Mouse (Mus musculus) heart, embryonic 12.5 days (tissue): ENCODE data around the gene Gtf2i. TPM values are rescaled to one million over a fixed set of nuclear protein-coding genes. Genes with fewer than 3 reads are reported as not detected.

Source experiments
- ATAC-seq: fragments of 200-750 bp; cut with Nextera tagmentation; 2 replicates; pipeline ENCODE4 v1.8.0; 2017; ENCODE audit warnings: moderate TSS enrichment, moderate library complexity; ENCODE audit not compliant: insufficient number of reproducible peaks, low FRiP score
- H3K27ac ChIP-seq: fragments of 300-500 bp; sonication (generic); 2 replicates; pipeline ENCODE4 v1.5.1; 2016; ENCODE audit warnings: mild to moderate bottlenecking, moderate library complexity; ENCODE audit not compliant: poor library complexity, severe bottlenecking
- H3K27me3 ChIP-seq: fragments of 300-500 bp; sonication (generic); replicated peaks from 2 replicates; pipeline ENCODE4 v1.6.1; 2016; ENCODE audit warnings: mild to moderate bottlenecking, moderate library complexity
- H3K36me3 ChIP-seq: fragments of 300-500 bp; sonication (generic); 2 replicates; pipeline ENCODE4 v1.6.1; 2016; ENCODE audit warnings: mild to moderate bottlenecking, moderate library complexity
- H3K4me1 ChIP-seq: fragments of 300-500 bp; sonication (generic); replicated peaks from 2 replicates; pipeline ENCODE4 v1.6.1; 2016; ENCODE audit warnings: mild to moderate bottlenecking
- H3K4me2 ChIP-seq: fragments of 300-500 bp; sonication (generic); 2 replicates; pipeline ENCODE4 v1.6.1; 2016; ENCODE audit warnings: mild to moderate bottlenecking, moderate library complexity
- H3K4me3 ChIP-seq: fragments of 300-500 bp; sonication (generic); 2 replicates; pipeline ENCODE4 v1.5.1; 2016; ENCODE audit warnings: mild to moderate bottlenecking
- H3K9ac ChIP-seq: fragments of 300-500 bp; sonication (generic); 2 replicates; pipeline ENCODE4 v1.6.1; 2016; ENCODE audit warnings: mild to moderate bottlenecking, moderate library complexity
- H3K9me3 ChIP-seq: fragments of 300-500 bp; sonication (generic); replicated peaks from 2 replicates; pipeline ENCODE4 v1.6.1; 2016; ENCODE audit warnings: mild to moderate bottlenecking, moderate library complexity
- WGBS: fragments of 180-500 bp; shearing (Covaris S2); methylation state at CpG from one replicate; pipeline ENCODE4 v1.1.7; 2016; 5-methylcytosine and 5-hydroxymethylcytosine counted together
- polyA plus RNA-seq: library from polyadenylated mRNA; unstranded; fragments of >200 nt; fragmentation: Nextera tagmentation; extraction: Ambion mirVana; gene quantifications from 2 replicates; pipeline ENCODE4 v1.2.1, GENCODE M21; 2016

Gtf2i gene
- polyA plus RNA-seq, 1 experiment from 2014 or later: 157 TPM

GRCm38 (mm10) chr5:134258395-134258794 lies 56.2 kb downstream of the Gtf2i start:
- 66% methylated on average over 4 of the region's 4 CpGs for WGBS
- Histone ChIP-seq H3K9me3 (no peaks in the 10 kb centered on the region), H3K27me3 (no peaks in the 10 kb centered on the region), H3K36me3 (peaks cover 97% of the 10 kb centered on the region), H3K9ac (no peak overlapping the region), H3K27ac (no peak overlapping the region), H3K4me3 (no peak overlapping the region), H3K4me1 (no peaks in the 10 kb centered on the region), H3K4me2 (no peak overlapping the region)
- ATAC-seq: no peak

GRCm38 (mm10) chr5:134257349-134258031 lies 57.1 kb downstream of the Gtf2i start:
- 80% methylated on average over 13 of the region's 13 CpGs for WGBS
- no peaks in the 10 kb centered on the region for H3K9me3 ChIP-seq
- no peaks in the 10 kb centered on the region for H3K4me1 ChIP-seq
- no peak overlapping the region for H3K27ac ChIP-seq
- H3K4me3 ChIP-seq: no peak overlapping the region
- H3K9ac ChIP-seq: no peak overlapping the region
- no peak for ATAC-seq
- no peak overlapping the region for H3K4me2 ChIP-seq
- no peaks in the 10 kb centered on the region for H3K27me3 ChIP-seq
- peaks cover 97% of the 10 kb centered on the region for H3K36me3 ChIP-seq

GRCm38 (mm10) chr5:134255294-134255693 lies 59.3 kb downstream of the Gtf2i start:
- Histone ChIP-seq H3K9me3 (no peaks in the 10 kb centered on the region), H3K4me1 (no peaks in the 10 kb centered on the region), H3K4me2 (no peak overlapping the region), H3K9ac (no peak overlapping the region), H3K4me3 (no peak overlapping the region), H3K27me3 (no peaks in the 10 kb centered on the region), H3K27ac (no peak overlapping the region), H3K36me3 (peaks cover 96% of the 10 kb centered on the region)
- WGBS: 86% methylated on average over 10 of the region's 10 CpGs
- ATAC-seq: no peak

- H3K36me3 ChIP-seq: peaks cover 95% of the 10 kb centered on the region
- H3K9ac ChIP-seq: no peak overlapping the region
- H3K4me2 ChIP-seq: no peak overlapping the region
- H3K9me3 ChIP-seq: no peaks in the 10 kb centered on the region
- 78% methylated on average over 3 of the region's 3 CpGs for WGBS
- H3K4me1 ChIP-seq: no peaks in the 10 kb centered on the region
- no peak for ATAC-seq
- H3K27ac ChIP-seq: no peak overlapping the region
- no peak overlapping the region for H3K4me3 ChIP-seq
- no peaks in the 10 kb centered on the region for H3K27me3 ChIP-seq
Measured at GRCm38 (mm10) chr5:134253806-134254205, 60.8 kb downstream of the Gtf2i start.

GRCm38 (mm10) chr5:134251083-134251482 lies 63.5 kb downstream of the Gtf2i start:
- Histone ChIP-seq H3K27me3 (no peaks in the 10 kb centered on the region), H3K36me3 (peaks cover 98% of the 10 kb centered on the region), H3K9me3 (no peaks in the 10 kb centered on the region), H3K27ac (no peak overlapping the region), H3K9ac (no peak overlapping the region), H3K4me2 (no peak overlapping the region), H3K4me1 (no peaks in the 10 kb centered on the region), H3K4me3 (no peak overlapping the region)
- ATAC-seq: no peak
- WGBS: 94% methylated on average over 4 of the region's 4 CpGs

GRCm38 (mm10) chr5:134250601-134251000 lies 64.0 kb downstream of the Gtf2i start:
- WGBS: 89% methylated on average over 3 of the region's 3 CpGs
- ATAC-seq: no peak
- no peak overlapping the region for H3K4me3 ChIP-seq

GRCm38 (mm10) chr5:134249245-134249649 lies 65.3 kb downstream of the Gtf2i start:
- Histone ChIP-seq H3K9ac (no peak overlapping the region), H3K36me3 (peaks cover 98% of the 10 kb centered on the region), H3K9me3 (no peaks in the 10 kb centered on the region), H3K4me3 (no peak overlapping the region), H3K27me3 (no peaks in the 10 kb centered on the region), H3K4me1 (no peaks in the 10 kb centered on the region), H3K4me2 (no peak overlapping the region), H3K27ac (no peak overlapping the region)
- WGBS: 81% methylated on average over 8 of the region's 8 CpGs
- no peak for ATAC-seq

More at GRCm38 (mm10) chr5:134250601-134251000, 64.0 kb downstream of the Gtf2i start:
- Histone ChIP-seq H3K27ac (no peak overlapping the region), H3K9me3 (no peaks in the 10 kb centered on the region), H3K4me2 (no peak overlapping the region), H3K4me1 (no peaks in the 10 kb centered on the region), H3K27me3 (no peaks in the 10 kb centered on the region), H3K36me3 (peaks cover 98% of the 10 kb centered on the region), H3K9ac (no peak overlapping the region)

GRCm38 (mm10) chr5:134248608-134249244 lies 65.8 kb downstream of the Gtf2i start:
- H3K9ac ChIP-seq: no peak overlapping the region
- peaks cover 98% of the 10 kb centered on the region for H3K36me3 ChIP-seq
- no peak overlapping the region for H3K4me2 ChIP-seq
- ATAC-seq: no peak
- H3K27ac ChIP-seq: no peak overlapping the region
- WGBS: 85% methylated on average over 14 of the region's 14 CpGs
- no peaks in the 10 kb centered on the region for H3K9me3 ChIP-seq
- H3K27me3 ChIP-seq: no peaks in the 10 kb centered on the region
- no peak overlapping the region for H3K4me3 ChIP-seq
- H3K4me1 ChIP-seq: no peaks in the 10 kb centered on the region

- H3K4me1 ChIP-seq: no peaks in the 10 kb centered on the region
- ATAC-seq: no peak
Measured at GRCm38 (mm10) chr5:134246146-134246545, 68.4 kb downstream of the Gtf2i start.

GRCm38 (mm10) chr5:134244890-134245289 lies 69.7 kb downstream of the Gtf2i start:
- Histone ChIP-seq H3K27ac (no peak overlapping the region), H3K9me3 (no peaks in the 10 kb centered on the region), H3K4me2 (no peak overlapping the region), H3K27me3 (no peaks in the 10 kb centered on the region), H3K9ac (no peak overlapping the region), H3K4me1 (no peaks in the 10 kb centered on the region), H3K36me3 (peaks cover 100% of the 10 kb centered on the region), H3K4me3 (no peak overlapping the region)
- no peak for ATAC-seq
- WGBS: 90% methylated on average over 5 of the region's 5 CpGs

More at GRCm38 (mm10) chr5:134246146-134246545, 68.4 kb downstream of the Gtf2i start:
- H3K4me2 ChIP-seq: no peak overlapping the region
- H3K27ac ChIP-seq: no peak overlapping the region
- H3K36me3 ChIP-seq: peaks cover 98% of the 10 kb centered on the region
- H3K27me3 ChIP-seq: no peaks in the 10 kb centered on the region
- no peak overlapping the region for H3K4me3 ChIP-seq
- no peaks in the 10 kb centered on the region for H3K9me3 ChIP-seq
- H3K9ac ChIP-seq: no peak overlapping the region
- WGBS: 89% methylated on average over 5 of the region's 5 CpGs

- peaks cover 100% of the 10 kb centered on the region for H3K36me3 ChIP-seq
- no peak overlapping the region for H3K9ac ChIP-seq
- H3K4me2 ChIP-seq: no peak overlapping the region
- 91% methylated on average over 26 of the region's 26 CpGs for WGBS
- H3K27ac ChIP-seq: no peak overlapping the region
- ATAC-seq: no peak
- no peaks in the 10 kb centered on the region for H3K9me3 ChIP-seq
- no peaks in the 10 kb centered on the region for H3K4me1 ChIP-seq
- no peaks in the 10 kb centered on the region for H3K27me3 ChIP-seq
- no peak overlapping the region for H3K4me3 ChIP-seq
Measured at GRCm38 (mm10) chr5:134243661-134244436, 70.7 kb downstream of the Gtf2i start.
